Mouse (Mus musculus) cerebellum, adult (tissue): ENCODE measurements at regions not wholly inside any gene's neighbourhood (a gene's known extent, or its start where the extent isn't known, plus 50 kb on each side); places are given as distances from the start of the nearest gene placed in this dataset.
"Not testable (repeated sequence)": the region's sequence is repeated elsewhere in the genome, so short reads cannot be mapped to it uniquely, and the experiment has no call there.

Experiments used
- ATAC-seq: cut with Nextera tagmentation; 2 replicates; pipeline ENCODE4 v1.9.2; 2017; ENCODE audit warnings: mild to moderate bottlenecking, moderate library complexity, mixed read lengths; ENCODE audit not compliant: insufficient number of reproducible peaks, low FRiP score, low TSS enrichment

DNA sequence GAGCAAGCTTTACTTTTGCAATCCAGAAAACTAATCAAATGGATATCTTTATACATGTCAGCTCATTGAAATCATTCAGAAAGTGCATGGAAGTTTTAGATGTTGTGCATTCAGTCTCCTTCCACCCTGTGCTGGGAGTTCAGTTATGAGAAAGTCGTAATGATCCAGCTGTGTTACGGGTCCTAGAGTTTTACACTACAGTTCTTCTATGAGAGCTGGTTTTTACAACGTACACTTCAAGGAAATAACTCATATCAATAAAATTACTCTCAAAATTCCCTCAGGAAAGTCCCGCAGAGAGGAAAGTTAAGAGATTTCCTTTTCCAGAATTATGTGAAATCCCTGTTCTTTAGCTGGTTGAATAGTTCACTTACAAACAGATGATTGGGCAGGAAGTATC, 418.1 kb upstream of the Slc10a2 start:
- no peak for ATAC-seq

DNA sequence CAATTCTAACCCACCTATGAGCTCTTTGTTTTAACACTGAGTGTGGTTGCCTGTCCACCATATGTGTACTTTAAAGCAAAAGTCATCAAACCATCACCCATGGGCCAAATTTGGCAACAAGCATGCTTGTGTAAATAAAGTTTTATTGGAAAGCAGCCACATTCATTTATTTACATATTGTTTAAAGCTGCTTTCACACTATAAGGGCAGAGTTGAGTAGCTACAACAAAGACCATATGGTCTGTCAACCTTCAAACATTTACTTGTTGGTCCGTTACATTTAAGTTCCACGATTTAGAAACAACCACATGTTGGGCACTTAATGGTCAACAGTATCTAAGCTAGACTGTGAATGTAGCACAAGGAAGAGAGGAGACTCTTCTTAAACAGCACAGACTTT, 390.7 kb upstream of the Slc10a2 start:
- ATAC-seq, result no peak

DNA sequence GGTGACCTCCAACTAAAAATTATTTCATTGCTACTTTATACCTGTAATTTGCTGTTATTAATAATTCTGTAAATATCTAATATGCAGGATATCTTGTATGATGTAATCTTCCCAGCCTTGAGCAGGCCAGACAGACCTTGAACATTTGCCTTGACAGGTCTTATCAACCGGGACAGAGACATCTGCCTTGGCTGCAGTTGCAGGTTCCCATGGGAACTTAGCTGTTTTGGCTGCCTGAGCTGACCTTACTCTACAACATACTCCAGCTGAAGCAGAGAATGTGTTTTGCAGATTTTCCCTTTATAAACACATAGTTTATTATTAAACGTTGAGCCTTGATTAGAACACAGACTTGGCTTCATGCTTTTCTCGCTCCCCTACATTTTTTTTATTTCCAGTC, 385.3 kb upstream of the Slc10a2 start:
- ATAC-seq, result no peak

DNA sequence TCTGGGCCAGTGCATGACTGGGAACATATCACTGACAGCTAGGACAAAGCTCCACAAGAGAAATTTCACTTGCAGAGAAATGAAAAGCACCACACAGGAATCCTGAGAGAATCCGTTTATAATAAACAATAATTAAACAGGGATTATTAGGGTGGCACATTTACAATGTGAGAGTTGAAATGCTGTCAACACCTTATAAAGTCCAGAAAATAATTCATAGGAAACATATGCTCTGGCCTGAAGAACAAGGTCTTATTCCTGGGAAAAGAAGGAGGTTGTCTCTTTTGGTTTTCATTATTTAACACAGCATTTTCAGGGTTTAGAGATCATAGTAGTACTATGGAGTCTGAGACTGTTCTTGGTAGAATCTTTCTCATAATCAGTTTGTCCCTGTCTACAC, 377.8 kb upstream of the Slc10a2 start:
- no peak for ATAC-seq

DNA sequence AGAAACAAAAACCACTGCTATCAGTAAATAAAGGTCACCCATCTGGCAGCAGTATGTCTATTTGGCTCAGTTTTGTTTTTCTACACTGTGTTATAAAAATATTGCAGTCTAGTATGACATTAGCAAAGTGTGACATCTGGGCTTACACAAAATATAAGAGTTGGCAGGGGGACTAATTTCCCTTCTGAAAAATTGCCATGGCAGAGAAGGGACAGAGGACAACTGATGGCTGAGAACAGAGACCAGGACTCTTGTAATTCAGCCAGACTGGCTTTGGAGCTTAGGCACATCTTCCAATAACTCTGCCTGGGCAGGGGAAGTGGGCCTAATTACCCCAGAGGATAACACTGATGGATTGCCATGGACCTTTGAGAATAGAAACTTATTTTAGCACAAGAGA, 367.8 kb upstream of the Slc10a2 start:
- peak; percentile 6; the same call in 1 of the 2 replicates for ATAC-seq

DNA sequence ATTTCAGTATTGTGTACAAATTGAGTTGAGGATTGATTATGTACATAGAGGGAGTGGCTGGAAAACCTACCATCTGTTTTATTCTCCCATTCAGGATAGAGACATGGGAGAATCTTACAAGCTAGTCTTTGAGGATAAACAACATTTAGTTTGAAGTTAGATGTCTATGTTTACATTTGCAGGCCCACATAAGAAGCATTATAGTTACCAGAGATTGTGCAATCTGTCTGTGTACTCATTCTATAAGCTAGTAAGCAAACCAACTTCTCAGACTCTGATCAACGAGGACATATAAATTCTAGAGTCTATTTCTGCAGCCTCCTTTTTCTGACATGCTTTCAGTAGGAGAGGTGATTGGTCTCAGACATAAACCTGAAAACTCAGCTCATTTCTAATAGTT, 367.4 kb upstream of the Slc10a2 start:
- peak; percentile 15; the same call in 1 of the 2 replicates for ATAC-seq

DNA sequence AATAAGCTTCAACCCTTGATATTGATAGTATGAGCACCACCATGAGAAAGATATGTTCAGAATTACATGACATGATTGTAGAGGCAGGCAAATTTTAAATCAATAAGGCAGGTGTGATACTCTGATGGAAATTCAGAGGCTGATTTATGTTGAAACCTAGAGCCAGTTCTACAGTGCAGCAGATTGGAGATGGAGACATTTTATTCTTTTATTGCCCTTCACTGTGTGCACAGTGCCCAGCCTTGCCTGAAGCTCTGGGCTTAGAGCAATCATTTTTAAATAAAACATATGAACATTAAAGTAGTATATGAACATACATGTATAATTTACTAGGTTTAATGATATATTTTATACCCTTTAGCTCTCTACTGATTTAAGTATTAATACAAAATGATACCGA, 352.5 kb upstream of the Slc10a2 start:
- ATAC-seq, result no peak

DNA sequence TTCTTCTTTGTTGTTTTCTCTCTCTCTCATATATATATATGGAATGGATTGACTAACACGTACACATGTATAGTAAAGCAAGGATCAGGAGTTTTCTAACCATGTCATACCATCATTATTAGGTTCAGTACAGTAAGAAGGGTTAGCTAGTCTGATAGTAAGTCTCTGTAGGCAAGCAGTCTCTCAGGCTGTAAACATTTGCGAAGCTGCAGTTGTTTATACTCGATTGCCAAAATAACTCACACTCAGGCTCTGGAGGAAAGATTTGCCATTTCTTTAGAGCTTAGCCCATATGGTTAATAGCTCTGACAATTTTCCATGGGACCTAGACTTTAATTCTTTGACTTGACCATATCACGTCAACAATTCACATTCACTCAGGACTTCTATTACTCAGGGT, 348.3 kb upstream of the Slc10a2 start:
- no peak for ATAC-seq

DNA sequence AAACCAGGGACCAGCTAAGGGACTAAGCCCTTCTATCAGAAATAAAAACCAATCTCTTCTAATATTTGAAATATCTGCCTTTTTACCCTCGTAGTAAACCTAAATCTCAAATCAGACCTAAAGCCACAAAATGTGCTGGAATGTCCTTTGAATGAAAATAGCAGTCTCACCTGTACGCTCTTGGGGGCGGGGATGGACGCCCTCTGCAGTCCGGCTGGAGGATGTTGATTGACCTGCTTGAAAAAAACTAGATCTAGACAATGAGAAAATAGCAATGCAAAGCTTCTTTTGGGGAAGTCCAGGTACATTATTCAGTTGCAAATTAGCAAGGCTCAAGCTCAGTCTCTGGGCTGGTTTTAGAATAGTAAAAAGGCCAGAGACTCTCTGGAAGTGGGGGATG, 337.1 kb upstream of the Slc10a2 start:
- ATAC-seq, result not testable (repeated sequence)

DNA sequence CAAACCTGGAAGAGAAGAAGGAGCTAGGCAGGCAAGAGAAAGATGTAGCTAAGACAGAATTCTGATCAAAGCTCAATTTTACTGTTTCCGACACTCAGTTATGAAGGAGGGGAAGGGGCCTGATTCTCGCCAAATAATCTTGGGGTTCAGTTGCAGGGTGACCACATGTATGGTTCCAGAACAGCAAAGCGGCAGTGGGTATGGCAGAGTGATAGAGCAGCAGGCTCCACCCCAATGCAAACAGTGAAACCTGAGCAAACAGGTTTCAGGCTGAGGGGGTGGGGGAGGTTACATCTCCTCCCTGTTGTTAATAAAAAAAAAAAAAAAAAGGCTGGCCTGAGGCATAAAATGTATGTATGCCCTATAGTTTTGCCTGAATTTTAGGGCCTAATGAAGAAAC, 335.3 kb upstream of the Slc10a2 start:
- not testable (repeated sequence) for ATAC-seq

DNA sequence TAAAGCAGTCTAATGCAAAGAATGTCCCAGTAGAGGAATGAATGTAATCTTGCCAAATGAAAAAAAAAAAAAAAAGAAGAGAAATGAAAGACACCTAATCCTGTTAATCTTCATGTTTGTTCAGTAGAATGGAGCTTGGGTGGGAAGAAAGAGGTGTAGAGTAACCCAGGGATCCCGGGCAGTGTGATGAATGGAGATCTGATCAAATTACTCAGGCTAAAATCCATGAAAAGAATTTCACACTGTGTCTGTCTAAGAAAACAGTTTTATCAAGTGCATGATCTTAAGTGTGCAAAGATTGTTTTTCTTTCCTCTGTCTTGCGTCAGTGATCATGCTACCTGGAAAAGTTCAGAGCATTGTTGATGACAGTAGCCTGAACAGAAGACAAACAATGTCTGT, 333.9 kb upstream of the Slc10a2 start:
- no peak for ATAC-seq

DNA sequence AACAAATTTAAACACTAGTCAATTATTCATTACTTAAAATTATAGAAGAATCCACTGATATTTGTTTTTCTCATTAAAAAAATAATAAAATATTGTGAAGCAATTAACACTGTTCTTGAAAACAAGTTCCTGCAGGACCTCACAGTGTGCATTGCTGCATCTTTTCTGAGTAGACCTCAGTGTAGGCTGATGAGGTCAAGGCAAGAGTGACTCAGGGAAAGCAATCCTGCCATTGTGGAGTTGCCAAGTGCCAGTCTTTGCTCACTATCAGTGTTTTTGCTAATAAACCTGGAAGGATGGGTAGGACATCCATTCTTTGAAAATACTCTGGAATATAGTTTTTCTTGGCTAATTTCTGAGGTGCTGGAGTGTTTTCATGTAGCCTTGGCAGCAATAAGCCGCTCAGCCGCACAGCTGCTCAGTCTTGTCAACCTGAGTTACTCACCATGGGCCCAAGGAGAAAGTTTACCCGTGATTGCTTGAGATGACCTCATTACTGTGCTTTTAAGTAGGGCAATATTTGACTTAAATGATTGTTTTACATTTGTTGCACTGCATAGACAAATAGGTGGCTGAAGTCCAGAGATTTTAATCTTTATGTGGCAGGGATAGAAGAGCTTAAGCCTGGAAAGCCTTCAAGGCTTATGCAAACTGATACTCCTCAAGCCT, 323.3 kb upstream of the Slc10a2 start:
- no peak for ATAC-seq

DNA sequence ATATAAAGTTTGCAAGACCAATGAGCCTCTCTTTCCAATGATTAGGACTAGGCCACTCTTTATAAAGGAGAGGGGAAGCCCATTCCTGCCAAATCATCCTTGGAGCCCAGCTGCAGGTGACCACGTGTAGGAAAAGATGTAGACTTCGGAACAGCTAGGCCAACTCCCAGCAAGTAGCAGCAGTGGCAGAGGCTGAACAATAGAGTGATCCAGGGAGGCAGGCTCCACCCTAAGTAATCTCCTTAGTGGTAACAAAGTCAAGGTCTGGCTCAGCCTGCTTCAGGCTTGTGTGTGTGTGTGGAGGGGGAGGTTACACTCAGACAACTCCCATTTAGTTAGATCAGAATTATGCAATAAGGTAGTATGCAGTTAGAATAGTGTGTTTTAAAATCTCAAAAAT, 311.7 kb upstream of the Slc10a2 start:
- ATAC-seq, result not testable (repeated sequence)

DNA sequence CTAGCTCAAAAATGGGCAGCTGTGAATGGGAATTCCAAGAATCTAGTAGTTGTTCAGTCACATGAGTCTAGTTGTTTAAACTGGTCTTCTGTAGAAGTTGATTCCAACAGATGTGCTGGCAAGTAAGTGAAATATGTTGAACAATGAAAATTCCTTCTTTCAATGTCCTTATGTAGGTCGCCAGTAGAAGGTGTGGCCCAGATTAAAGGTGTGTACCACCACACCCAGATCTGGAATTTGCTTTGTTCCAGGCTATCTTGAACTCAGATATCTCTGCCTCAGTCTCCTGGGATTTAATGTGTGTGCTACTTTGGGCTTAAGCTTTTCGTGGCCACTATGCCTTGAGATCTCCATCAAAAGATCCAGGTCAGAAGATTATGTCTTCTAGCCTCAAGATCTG, 279.7 kb upstream of the Slc10a2 start:
- no peak for ATAC-seq

DNA sequence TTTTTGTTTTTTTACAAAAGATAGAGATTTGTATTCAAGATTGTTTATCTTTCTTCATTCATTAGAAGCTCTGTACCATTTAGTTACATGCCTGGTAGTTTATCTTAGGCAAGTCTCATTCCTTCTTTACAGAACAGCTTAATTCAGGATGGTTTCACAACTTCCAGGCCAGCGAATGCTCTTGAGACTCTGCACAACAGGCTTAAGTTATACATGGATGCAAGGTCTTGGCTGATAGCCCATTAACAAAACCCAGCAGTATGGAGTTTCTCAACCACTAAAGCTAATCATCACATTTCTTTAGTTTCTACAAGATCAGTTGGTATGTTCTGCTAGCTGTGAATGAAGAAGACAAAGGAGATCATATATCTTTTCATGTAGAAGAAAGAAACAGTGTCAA, 272.9 kb upstream of the Slc10a2 start:
- ATAC-seq, result no peak

DNA sequence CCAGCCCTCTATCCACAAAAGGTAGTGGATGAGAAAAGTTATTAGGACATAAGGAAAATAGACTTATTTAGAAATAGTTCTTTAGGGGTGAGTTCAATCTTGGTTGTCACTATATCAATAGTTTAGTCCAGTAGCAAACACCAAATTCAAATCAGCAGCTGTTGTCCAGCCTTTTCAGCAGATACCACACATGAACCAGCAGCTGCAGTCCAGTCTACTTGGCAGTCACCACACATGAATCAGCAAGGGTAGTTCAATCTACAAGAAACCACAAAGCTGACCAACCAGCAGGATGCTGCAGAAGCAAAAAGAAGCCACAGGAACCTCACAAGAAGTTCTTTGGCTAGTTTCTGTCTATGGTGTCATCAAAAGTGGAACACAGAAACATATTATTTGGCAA, 234.8 kb upstream of the Slc10a2 start:
- no peak for ATAC-seq

DNA sequence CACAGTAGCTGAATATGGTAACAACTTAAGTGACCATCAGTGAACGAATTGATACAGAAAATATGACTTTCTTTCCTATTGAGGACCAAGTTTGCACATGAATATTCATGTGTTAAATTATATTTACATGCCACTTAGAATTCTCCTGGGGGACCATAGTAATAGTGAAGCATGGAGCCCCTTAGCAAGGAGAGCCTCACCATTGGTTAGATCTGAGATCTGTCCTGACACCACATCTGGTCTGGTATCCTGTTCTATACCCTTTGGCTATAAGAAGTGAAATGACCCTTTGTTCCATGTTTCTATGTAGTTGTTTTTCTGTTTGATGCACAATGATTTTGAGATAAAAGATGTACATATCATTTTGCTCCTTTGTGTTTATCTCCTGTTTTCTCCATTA, 209.4 kb upstream of the Slc10a2 start:
- no peak for ATAC-seq

DNA sequence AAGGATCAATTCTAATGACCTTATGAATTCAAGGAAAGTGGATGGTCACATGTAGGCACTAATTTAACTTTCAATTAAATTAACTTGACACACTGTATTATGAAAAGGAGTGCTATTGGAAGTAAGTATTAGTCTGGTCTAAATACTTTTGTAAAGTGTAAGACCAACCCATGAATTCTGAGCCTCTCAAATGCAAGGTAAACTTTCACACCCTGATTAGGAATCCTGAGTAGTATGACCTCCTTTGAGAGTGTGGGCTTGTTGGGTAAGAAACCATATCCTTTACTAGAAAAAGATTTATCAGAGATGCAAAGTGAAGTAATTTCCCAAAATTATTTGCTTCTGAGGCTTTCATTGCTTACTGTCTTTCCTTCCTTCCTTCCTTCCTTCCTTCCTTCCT, 194.8 kb upstream of the Slc10a2 start:
- ATAC-seq, result no peak

DNA sequence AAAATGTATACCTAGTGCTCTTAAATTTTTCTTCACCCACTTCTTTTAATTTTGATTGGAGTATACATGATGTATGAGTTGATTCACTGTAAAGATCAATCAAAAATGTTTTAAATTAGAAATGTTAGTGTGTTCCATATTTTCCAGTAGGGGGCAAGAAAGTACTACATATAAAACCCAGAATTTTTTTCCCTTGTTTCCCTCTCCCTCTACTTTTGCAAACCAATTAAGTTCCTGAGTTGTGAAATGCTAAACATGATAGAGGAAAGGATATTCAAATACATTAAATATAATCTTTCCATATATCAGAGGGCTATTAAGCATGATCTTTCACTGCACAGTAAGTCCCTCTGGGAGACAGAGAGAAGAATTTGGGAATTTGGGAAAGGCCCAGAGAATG, 192.0 kb upstream of the Slc10a2 start:
- no peak for ATAC-seq

DNA sequence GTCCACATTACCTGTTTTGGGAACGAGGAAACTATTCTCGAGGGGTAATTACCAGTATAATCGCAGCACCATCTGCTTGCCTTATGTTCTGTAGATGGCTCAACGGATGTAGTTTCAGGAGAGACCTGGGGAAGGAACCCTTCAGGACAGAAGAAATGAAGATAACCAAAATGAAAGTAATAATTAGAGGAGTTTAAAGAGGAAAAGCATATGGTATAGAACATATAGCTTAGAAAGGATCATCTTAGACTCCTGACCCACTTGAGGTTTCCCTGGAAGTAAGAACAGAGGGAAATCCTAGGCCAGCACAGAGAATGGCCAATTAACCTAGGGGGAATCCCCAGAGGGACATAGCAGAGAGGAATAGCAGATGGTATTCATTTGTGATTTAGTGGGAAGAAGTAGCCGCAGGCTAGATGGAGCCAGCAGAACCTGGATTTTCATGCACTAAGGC, 180.6 kb upstream of the Slc10a2 start:
- ATAC-seq, result peak; percentile 95

DNA sequence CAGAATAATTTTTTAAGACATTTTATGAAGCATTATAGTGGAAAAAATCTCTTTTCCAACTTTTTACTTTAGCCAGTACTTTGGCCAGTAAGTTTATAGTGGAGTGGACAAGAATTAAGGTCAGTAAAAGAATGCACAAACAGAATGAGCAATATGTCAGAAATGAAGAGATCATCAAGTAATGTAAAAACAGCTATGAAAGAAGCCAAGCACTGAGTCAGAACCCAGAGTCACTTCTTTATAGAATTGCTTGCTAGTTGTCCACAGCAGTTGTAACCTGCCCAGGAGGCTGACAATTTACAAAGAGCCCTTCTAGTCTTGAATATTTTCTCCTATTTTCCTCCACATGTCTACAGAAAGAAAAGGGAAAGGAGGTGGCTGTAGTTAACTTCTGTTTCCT, 178.6 kb upstream of the Slc10a2 start:
- no peak for ATAC-seq

DNA sequence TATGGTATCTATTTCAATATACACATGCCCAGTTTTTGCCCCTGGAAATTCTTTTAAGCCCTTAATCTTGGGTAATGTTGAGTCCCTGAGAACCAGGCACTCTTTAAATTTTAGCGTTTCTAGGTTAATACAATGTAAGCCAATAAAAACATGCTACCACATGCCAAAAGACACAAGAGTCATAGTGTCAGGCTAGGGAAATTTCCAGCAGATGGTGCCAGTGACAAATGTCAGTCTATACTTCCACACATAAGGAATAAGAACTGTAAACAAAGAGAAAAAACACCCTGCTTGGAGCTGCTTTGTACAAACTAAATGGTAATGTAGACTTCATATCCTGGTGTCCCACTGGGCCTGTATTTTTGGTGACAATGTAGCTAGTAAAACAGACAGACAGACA, 157.2 kb upstream of the Slc10a2 start:
- no peak for ATAC-seq

DNA sequence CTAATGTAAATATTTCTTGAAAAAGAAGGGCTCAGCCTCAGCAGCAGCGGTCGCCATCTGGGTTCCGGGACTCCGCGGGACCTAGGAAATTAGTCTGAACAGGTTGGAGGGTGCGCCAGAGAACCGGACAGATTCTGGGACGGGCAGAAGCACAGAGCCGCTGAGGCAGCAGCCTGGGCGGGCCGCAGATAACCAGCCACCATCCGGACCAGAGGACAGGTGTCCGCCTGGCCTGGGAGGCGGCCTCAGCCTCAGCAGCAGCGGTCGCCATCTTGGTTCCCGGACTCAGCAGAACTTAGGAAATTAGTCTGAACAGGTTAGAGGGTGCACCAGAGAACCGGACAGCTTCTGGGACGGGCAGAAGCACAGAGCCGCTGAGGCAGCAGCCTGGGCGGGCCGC, 136.7 kb upstream of the Slc10a2 start:
- ATAC-seq, result not testable (repeated sequence)
